Mouse (Mus musculus): ENCODE measurements around the gene Surf4. TPM values are rescaled to one million over a fixed set of nuclear protein-coding genes. Genes with fewer than 3 reads are reported as not detected.
"Not testable (repeated sequence)": the region's sequence is repeated elsewhere in the genome, so short reads cannot be mapped to it uniquely, and the experiment has no call there.

Gene Surf4
- total RNA-seq, 4 experiments from 2014 or later: 50.4 to 57.6 (median 55.9) TPM

DNA sequence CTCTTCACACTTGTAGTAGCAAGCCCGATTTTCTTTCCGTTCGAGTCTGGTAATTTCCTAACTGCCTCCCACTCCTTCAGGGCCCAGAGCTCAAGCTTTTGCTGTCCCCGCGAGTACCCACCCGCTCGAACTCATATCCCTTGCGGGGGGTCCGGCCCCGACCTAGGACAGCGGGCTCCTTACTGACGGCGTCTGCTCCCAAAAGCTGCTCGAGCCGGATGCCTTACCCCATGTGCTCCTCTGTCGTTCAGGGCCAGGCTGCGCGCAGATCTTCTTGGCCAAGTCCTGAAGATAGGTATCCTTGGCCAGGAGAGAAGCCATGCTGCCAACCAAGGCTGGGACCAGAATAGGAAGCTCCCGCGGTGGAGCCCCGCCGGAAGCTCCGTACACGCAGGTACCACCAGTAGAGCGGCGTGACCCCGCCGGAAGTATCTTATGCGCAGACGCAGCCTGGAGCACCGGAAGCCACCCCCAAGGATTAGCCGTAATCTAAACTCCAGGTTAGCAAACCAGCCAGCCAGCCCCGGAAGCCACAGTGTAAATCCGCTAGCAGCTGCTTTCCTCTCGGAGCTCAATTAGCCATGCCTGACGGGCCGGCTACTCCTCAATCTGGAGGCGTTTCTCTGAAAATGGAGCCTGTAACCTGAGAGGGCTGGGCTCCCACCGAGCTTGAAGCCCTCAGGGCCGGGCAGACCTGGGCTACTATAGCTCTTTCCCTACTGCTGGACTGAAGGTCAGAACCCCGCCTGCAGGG, 31.1 kb downstream of the Surf4 start, which contains the start of gene Surf6:
Gene Surf6, minus strand, starts transcription at position 413 of the 754 bp plus-strand sequence.
- peak; percentile 95 to 96 for DNase-seq (ENCODE audit: low spot score in 2 of 2)

DNA sequence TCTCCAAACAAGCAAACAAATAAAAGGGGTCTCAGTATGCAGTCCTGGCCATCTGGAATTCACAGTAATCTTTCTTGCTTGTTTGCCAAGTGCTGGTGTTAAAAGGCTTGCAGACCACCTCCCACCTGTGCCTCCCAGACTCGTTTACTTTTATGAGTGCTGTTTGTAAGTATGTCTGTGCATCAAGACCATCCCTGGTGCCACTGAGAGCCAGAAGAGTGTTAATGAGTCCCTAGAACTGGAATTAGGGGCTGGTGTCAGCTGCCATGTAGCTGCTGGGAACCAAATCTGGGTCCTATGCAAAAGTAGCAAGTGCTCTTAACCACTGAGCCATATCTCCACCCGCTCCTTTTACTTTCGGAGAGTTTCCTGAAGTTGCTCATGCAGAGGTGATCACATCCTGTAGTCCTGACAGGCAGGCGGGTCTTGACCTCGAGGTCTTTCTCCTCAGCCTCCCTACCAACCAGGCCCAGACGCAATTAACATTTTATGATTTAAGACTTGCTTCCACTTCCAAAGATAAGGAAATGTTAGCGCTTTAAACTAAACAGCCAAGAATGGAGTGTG, 31.8 kb downstream of the Surf4 start:
- DNase-seq (ENCODE audit: low spot score in 2 of 2): no peak

DNA sequence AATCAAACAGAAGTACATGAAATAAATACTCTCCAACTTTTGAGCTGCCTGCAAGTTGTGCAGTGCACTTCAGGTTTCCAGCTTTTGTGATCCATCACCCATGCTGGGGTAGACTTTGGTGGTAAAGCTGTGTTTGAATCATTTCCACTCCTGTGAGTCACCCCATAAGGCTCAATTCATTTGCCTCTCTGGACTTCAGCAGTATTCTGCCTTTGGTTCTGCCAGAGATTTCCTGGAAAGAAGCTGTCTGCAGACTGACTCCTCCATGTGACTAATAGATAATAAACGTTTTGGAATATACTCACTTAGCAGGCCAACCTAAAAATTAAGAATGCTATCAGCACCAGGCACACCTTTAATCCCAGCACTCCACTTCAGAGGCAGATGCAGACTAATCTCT, 33.0 kb downstream of the Surf4 start:
- DNase-seq (ENCODE audit: low spot score in 2 of 2): no peak

DNA sequence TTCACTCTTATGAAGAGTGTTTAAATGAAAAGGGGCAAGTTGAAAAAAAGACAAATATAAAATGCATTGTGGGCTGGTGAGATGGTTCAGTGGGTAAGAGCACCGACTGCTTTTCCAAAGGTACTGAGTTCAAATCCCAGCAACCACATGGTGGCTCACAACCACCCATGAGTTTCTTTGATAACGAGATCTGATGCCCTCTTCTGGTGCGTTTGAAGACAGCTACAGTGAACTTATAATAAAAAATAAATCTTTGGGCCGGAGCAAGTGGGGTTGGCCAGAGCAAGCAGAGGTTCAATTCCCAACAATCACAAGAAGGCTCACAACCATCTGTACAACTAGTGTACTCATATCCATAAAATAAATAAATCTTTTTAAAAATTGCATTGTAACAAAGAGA, 37.8 kb downstream of the Surf4 start:
- no peak for DNase-seq (ENCODE audit: low spot score in 2 of 2)

DNA sequence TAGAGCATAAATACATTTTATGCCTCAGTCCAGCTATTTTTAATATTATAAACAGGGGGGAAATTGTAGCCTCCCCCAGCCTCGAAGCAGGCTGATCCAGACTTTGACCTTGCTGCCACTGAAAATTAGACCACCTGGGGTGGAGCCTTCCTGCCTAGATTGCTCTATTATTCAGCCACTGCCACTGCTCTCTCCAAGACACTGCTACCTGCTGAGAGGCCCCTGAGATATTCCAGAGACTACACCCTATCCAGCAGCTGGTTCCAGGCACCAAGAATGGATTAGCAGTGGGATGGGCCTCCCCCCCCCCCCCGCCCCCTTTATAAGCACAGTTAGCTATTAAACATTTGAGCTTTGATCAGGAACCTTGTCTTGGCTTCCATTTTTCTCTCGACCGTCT, 47.6 kb downstream of the Surf4 start:
- not testable (repeated sequence) for DNase-seq (ENCODE audit: low spot score in 2 of 2)

DNA sequence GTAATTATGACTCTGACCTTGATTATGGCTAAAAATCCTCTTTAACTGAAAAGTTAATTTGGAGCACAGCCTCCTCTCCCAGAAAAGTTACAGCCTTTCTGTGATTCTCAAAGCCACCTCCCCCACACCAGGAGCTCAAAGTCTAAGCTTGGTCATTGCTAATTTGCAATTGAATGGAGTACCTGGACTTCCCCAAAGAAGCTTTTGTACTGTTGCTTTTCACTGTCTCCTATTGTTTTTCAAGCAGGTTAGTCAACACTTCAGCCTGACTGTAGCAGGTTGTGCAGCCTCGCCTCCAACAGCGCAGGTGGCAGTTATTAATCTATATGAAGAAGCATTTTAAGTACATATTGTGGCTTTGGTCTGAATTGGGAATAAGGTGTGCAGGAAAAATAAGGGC, 48.2 kb downstream of the Surf4 start:
- DNase-seq (ENCODE audit: low spot score in 2 of 2): not testable (repeated sequence)

DNA sequence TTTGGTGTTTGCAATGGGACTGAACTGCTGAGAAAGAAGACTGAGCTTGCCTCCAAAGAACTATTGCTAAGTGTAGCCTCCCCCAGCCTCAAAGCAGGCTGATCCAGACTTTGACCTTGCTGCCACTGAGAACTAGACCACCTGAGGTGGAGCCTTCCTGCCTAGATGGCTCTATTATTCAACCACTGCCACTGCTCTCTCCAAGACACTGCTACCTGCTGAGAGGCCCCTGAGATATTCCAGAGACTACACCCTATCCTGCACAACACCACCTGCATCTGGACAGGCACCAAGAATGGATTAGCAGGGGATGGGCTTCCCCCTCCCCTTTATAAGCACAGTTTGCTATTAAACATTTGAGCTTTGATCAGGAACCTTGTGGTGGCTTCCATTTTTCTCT, 55.2 kb downstream of the Surf4 start:
- DNase-seq (ENCODE audit: low spot score in 2 of 2): no peak

DNA sequence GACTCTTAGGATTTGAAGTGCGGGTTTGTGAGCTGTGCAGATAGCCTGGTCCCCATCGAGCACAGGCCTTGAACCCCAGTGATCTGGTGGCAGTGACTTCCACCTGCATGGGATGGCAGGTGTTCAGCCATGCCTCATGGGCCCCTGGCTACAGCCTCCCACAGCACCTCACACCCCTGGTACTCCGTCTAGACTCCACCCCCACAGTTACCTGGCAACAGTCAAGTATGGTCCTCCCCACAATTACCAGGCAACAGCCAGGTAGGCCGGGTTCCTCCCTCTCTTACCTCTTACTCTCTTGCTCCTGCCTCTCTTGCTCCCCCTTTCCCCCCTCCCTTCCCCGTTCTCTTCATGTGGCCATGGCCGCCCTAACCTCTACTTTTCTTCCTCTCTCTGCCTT, 63.1 kb downstream of the Surf4 start:
- no peak for DNase-seq (ENCODE audit: low spot score in 2 of 2)

Other genes starting within 250 kb of the Surf4 start
- gene Abo, start 68.9 kb downstream of the Surf4 start, total RNA-seq (2022): not detected
- 10 to 100 TPM; 21.4 to 29.3 (median 22.9) TPM for gene Surf6, start 31.0 kb downstream of the Surf4 start, total RNA-seq (2022)
- gene Med22, start 23.3 kb downstream of the Surf4 start, total RNA-seq (2022): 10 to 100 TPM; 42.5 to 48.9 (median 47.4) TPM
- gene Rpl7a, start 23.2 kb downstream of the Surf4 start, total RNA-seq (2022): 100 to 1,000 TPM; 201 to 291 (median 240) TPM
- gene Surf2, start 17.6 kb downstream of the Surf4 start, total RNA-seq (2022): 10 to 100 TPM; 36.2 to 42.4 (median 37.7) TPM
- gene Surf1, start 17.4 kb downstream of the Surf4 start, total RNA-seq (2022): 100 to 1,000 TPM; 102 to 124 (median 112) TPM
- under 1 TPM in 3 of 4 experiments, not detected in 1; 0.34 to 1.00 (median 0.35) TPM for gene Stkld1, start 119 bp upstream of the Surf4 start, total RNA-seq (2022)
- gene Rexo4, start 30.5 kb upstream of the Surf4 start, total RNA-seq (2022): 10 to 100 TPM; 55.6 to 67.6 (median 59.5) TPM
- gene Adamts13, start 39.5 kb upstream of the Surf4 start, total RNA-seq (2022): 1 to 10 TPM; 1.4 to 4.9 (median 2.1) TPM
- gene Cacfd1, start 76.0 kb upstream of the Surf4 start, total RNA-seq (2022): 10 to 100 TPM; 40.2 to 46.8 (median 42.0) TPM
- 10 to 100 TPM; 33.6 to 37.1 (median 34.4) TPM for gene Slc2a6, start 94.1 kb upstream of the Surf4 start, total RNA-seq (2022)
- gene Mymk, start 138.3 kb upstream of the Surf4 start, total RNA-seq (2022): 1 to 10 TPM in 3 of 4 experiments, under 1 TPM in 1; 0.54 to 2.7 (median 1.7) TPM
- gene Adamtsl2, start 145.5 kb upstream of the Surf4 start, total RNA-seq (2022): 10 to 100 TPM in 2 of 4 experiments, 1 to 10 TPM in 2; 8.9 to 13.8 (median 11.1) TPM
- 100 to 1,000 TPM in 2 of 4 experiments, 10 to 100 TPM in 2; 87.0 to 124 (median 100) TPM for gene Fam163b, start 208.6 kb upstream of the Surf4 start, total RNA-seq (2022)
- gene Dbh, start 231.3 kb upstream of the Surf4 start, total RNA-seq (2022): 1 to 10 TPM in 1 of 4 experiments, under 1 TPM in 3; 0.25 to 1.5 (median 0.74) TPM

Measured in layer of hippocampus, adult 8-10 months (tissue).